Mouse (Mus musculus) v-Abl transformed pro-B cells (cell line): Measurements from ENCODE around the gene Rps18.

Experiments
- in situ Hi-C, 2 experiments: fragments of 400-800 bp; cut with MboI; formaldehyde crosslinking; loops; one replicate each; pipeline ENCODE4 v1.15.1; 2025; ENCODE audit not compliant: unreplicated experiment in 2 of 2

Gene Rps18

DNA sequence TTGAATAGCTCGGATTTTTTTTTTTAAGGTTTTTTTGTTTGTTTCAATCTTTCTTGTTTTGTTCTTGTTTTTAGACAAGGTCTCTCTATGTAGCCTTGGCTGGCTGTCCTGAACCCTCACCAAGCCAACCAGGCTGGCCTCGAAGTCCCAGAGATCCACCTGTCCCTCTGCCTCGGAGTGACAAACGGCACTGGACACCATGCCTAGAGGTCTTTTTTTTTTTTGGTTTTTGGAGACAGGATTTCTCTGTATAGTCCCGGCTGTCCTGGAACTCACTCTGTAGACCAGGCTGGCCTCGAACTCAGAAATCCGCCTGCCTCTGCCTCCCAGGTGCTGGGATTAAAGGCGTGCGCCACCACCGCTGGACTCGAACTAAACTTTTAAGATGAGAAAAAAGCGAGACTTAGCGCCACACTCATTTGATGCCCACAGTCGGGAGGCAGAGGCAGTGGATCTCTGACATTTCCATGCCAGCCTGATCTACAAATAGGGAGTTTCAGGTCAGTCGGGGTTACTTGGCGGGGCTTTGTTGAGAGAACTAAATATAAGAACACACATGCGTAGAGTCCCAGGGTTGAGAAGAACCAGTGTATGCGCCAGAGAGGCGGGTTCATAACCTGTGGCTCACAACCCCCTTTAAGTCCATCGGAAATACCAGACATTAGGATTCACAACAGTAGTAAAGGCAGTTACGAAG is 27.4 kb downstream of the Rps18 start:
- in situ Hi-C loops, result loop anchor here in 1 of 2 experiments (5.0 kb wide), 1 partner anchor 36 kb away; the partner anchor contains the start of gene Kifc1

- in situ Hi-C loops, result loop anchor here in 1 of 2 experiments (5.0 kb wide), 1 partner anchor 34 kb away; the partner anchor contains the start of gene Kifc1
Measured at GRCm38 (mm10) chr17:33926207-33926932, 29.4 kb downstream of the Rps18 start.

DNA sequence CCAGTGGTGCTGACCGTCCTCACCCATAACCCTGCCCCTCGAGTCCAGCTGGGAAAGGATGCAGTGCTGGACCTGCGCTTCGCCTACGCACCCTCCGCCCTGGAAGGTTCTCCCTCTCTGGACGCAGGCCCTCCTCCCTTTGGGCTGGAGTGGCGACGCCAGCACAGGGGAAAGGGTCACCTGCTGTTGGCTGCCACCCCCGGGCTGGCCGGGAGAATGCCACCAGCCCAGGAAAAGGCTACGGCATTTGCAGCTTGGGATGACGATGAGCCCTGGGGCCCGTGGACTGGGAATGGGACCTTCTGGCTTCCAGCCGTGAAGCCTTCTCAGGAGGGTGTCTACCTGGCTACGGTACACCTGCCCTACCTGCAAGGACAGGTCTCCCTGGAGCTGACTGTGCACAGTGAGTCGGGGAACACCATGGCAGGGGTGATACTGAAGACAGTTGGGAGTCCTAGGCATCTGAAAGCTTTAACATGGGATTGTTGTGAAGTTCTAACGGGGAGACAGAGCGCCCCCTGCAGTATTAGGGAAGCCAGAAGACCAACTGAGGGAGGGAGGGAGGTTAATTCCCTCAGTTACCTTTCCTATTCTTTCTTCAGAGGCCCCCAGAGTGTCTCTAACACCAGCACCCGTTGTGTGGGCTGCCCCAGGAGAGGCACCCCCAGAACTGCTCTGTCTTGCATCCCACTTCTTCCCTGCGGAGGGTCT is 30.2 kb downstream of the Rps18 start:
- in situ Hi-C loops, result loop anchor here in 1 of 2 experiments (5.0 kb wide), 1 partner anchor 33 kb away; the partner anchor contains the start of gene Kifc1

DNA sequence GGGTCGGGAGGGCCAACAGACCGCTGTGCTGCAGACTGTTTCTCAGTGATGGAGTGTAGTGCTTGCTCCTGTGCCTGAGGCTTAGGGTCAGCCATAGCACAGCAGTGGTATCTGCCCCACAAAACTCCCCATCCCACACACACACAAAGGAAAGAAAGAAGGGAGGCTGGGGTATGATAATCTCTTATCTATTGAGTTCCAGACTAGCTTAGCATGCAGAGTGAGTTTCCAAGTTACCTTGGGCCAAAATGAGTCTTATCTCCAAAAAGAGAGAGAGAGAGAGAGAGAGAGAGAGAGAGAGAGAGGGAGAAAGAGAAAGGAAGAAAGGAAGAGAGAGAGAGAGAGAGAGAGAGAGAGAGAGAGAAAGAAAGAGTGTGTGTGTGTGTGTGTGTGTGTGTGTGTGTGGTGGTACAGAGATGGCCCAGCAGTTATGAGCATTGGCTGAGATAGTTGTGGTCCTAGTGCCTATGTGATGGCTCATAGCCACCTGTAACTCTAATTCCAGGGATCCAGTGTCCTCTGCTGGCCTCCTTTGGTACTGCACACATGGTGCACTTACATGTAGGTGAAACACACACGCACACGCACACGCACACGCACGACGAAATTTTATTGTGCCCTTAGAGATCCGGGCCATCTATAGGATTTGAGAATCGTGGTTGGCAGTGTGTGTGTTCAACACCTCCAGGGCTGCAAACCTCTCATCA is 31.1 kb downstream of the Rps18 start:
- in situ Hi-C loops, result loop anchor here in 1 of 2 experiments (5.0 kb wide), 1 partner anchor 32 kb away; the partner anchor contains the start of gene Kifc1

GRCm38 (mm10) chr17:33921361-33921760 is 34.4 kb downstream of the Rps18 start:
- in situ Hi-C loops, result no loop called here

- in situ Hi-C loops, result no loop called here
Measured at GRCm38 (mm10) chr17:33920282-33921097, 35.3 kb downstream of the Rps18 start.

GRCm38 (mm10) chr17:33919351-33920281 is 36.2 kb downstream of the Rps18 start:
- in situ Hi-C loops, result no loop called here

DNA sequence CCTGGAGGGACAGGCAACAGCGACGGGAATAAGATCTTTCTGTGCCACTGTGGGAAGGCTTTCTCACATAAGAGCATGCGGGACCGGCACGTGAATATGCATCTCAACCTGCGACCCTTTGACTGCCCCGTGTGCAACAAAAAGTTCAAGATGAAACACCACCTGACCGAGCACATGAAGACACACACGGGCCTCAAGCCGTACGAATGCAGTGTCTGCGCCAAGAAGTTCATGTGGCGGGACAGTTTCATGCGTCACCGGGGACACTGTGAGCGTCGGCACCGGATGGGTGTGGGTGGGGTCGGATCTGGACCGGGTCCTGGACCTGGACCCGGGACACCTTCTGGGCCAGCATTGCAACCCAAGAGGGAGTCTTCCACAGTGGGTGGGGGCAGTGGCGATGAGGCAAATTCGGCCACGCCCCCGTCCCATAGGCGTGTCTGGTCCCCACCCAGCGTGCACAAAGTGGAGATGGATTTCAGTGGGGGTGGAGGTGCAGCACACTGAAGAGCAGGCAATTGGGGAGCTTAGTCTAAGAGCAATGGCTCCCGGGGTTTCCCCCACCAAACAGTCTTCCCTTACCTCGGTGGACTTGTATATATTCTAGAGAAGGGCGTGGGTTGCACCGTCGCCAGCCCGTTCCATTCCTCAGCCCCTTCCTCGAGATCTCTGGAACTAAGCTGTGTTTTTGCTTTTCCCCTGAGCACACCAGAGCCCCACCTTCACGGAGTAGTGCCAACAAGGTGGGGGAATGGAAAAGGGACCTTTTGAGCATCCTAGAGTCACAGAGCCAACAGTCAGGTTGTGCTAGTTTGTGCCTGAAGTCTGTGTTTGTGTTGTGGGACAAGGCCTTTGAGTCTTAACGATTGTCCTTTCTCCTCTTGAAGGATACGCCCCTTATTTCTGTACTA is 37.3 kb downstream of the Rps18 start:
- in situ Hi-C loops, result no loop called here

GRCm38 (mm10) chr17:33917656-33918292 is 38.0 kb downstream of the Rps18 start:
- in situ Hi-C loops, result no loop called here

DNA sequence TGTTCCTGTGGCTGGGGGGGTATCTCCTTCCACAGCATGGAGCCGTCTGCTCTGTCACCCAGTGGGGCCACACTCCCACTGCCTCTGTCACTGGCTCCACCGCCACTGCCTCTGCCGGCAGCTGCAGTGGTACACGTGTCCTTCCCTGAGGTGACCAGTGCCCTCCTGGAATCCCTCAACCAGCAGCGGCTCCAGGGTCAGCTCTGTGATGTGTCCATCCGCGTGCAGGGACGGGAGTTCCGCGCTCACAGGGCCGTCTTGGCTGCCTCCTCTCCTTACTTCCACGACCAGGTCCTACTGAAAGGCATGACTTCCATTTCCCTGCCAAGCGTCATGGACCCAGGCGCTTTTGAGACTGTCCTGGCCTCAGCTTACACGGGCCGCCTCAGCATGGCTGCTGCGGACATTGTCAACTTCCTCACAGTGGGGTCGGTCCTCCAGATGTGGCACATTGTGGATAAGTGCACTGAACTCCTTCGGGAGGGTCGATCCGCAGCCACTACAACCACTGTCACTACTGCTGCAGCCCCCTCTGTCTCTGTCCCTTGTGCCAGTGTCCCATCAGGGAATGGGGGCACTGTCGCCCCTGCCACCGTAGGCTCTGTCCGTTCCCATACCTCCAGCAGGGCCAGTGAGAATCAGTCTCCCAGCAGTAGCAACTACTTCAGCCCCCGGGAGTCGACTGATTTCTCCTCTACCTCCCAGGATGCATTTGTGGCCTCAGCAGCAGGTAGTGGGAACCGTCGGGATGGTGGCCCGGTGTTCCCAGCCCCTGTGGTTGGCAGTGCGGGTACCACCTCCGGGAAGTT is 38.8 kb downstream of the Rps18 start:
- in situ Hi-C loops, result no loop called here

DNA sequence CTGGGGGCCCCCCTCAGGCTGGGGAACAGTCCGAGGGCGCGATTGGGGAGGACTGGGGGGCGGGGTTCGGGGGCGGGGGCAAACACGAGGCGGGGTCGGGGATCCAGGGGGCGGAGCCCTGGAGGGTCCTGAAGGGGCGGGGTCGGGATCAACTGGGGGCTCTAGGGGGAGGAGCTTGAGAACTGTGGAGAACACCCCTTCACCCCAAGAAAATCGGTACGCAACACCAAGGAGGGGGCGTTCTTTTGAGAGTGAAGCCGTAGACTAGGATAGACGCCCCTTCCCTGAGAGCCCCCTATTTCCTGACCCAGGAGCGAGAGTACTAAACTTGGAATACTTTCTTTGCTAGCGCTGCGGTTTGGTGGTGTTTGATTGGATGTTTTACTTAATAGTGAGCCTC is 39.5 kb downstream of the Rps18 start:
- in situ Hi-C loops, result no loop called here

DNA sequence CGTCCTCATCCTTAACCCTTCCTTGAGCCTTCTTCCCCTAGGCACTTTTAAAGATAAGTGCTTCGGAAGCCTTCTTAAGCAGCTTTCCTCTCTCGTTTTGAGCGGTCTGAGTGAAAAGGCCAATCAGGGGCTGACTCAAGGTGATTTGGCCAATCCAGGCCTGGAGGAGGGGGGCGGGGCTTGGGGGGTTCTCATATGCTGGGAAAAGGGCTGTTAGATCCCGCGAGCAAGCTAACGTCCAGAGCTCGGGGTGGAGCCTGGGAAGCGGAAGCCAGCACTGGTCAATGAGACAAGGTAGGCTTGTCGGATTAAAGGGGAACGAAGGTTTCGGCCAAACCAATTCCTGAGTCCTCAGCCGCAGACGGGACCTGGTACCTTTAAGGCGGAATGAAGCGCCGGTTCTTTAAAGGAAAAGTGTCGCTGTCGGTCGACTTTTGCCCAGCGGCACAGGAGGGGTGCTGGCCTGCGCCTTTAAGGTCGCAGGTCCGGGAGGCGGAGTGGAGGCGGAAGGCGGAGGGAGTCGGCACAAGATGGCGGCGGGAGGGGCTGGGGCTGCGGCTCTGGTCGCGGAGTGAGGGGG is 40.0 kb downstream of the Rps18 start, which contains the start of the genes Tapbp and Zbtb22:
Gene Tapbp (plus strand): TSS at position 229 of the 580 bp plus-strand sequence.
Gene Zbtb22 (plus strand): TSS at position 234 of the 580 bp plus-strand sequence.
- in situ Hi-C loops, result no loop called here

DNA sequence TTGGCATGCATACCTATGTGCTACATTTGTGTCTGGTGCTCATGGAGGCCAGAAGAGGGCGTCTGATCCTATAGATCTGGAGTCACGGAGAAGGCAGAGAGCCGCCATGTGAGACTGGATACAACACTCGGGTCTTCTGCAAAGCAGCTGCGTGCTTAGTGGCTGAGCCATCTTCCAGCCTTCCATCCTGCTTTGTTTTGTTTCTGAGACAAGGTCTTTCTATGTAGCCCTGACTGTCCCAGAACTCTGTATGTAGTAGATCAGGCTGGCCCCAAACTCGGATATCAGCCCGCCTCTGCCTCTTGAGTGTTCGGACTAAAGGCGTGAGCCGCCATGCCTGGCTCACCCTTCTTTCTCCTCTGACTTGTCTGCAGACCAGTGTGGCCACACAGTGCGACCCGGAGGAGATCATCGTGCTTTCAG is 40.8 kb downstream of the Rps18 start:
- in situ Hi-C loops, result no loop called here

- in situ Hi-C loops, result no loop called here
Measured at GRCm38 (mm10) chr17:33913905-33914304, 41.9 kb downstream of the Rps18 start.

- in situ Hi-C loops, result no loop called here
Measured at GRCm38 (mm10) chr17:33913264-33913663, 42.5 kb downstream of the Rps18 start.
